In the genomic region with DNA sequence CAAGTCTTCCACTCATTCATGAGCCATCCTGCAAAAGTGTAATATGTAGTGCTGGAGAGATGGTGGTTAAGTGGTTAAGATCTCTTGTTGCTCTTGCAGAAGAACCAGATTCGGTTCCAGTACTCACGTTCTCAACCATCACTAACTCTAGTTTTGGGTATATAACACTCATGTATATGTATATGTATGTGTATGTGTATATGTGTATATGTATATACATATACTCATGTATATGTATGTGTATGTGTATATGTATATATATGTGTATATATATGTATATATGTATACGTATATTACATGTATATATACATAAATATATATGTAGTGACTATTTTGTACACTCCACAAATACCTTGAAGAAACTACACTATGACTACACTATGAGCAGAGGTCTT, we compare ENCODE assay signal across 7 mouse cellular contexts. TPM values are rescaled to one million over a fixed set of nuclear protein-coding genes. Genes with fewer than 3 reads are reported as not detected.
DNase-seq lines count a peak whose midpoint lies in the region; ATAC-seq and TF ChIP-seq lines count a peak whose summit lies in the region.

No protein-coding gene starts in this region.

- 0 out of 2 replicates have a peak, but pooled peaks cover 3% of the 10 kb centered on the region for H3K4me1 ChIP-seq in lung, embryonic 14.5 days (ENCODE audit: insufficient read depth)
- peaks cover 6% of the 10 kb centered on the region for H3K4me1 ChIP-seq in forebrain, embryonic 10.5 days
- peaks cover 6% of the 10 kb centered on the region; the same call in 1 of the 2 replicates for H3K4me1 ChIP-seq in limb, embryonic 13.5 days
- no peaks in the 10 kb centered on the region; the same call in 1 of the 2 replicates for H3K4me1 ChIP-seq in small intestine, adult 2 months (ENCODE audit: control insufficient read depth, insufficient read depth, insufficient read length, low read length)

- no peaks in the 10 kb centered on the region for H3K27me3 ChIP-seq in lung, embryonic 14.5 days (ENCODE audit: insufficient read depth, low read length)
- H3K27me3 ChIP-seq in forebrain, embryonic 10.5 days (ENCODE audit: poor library complexity, severe bottlenecking) = no peaks in the 10 kb centered on the region
- H3K27me3 ChIP-seq in limb, embryonic 13.5 days = no peaks in the 10 kb centered on the region
- no peaks in the 10 kb centered on the region for H3K27me3 ChIP-seq in small intestine, adult 2 months (ENCODE audit: control insufficient read depth, insufficient read depth, low read length)

- TF ChIP-seq CTCF in lung, embryonic 14.5 days (IDR thresholded peaks at IDR 0.05; ENCODE audit: low read depth) = no peak
- TF ChIP-seq CTCF in small intestine, adult 2 months (IDR thresholded peaks at IDR 0.05; ENCODE audit: extremely low read depth, insufficient read length, insufficient replicate concordance, low read depth, low read length) = no peak

- peaks cover 8% of the 10 kb centered on the region for H3K36me3 ChIP-seq in lung, embryonic 14.5 days (ENCODE audit: insufficient read depth)
- peaks cover 21% of the 10 kb centered on the region for H3K36me3 ChIP-seq in forebrain, embryonic 10.5 days (replicated peaks)
- peaks cover 6% of the 10 kb centered on the region; the same call in 1 of the 2 replicates for H3K36me3 ChIP-seq in limb, embryonic 13.5 days
- peaks cover 3% of the 10 kb centered on the region for H3K36me3 ChIP-seq in small intestine, adult 2 months (ENCODE audit: control insufficient read depth, insufficient read depth, low read length)

- no peaks in the 10 kb centered on the region for H3K9me3 ChIP-seq in lung, embryonic 14.5 days (ENCODE audit: low read depth, low read length)
- no peaks in the 10 kb centered on the region for H3K9me3 ChIP-seq in forebrain, embryonic 10.5 days
- H3K9me3 ChIP-seq in limb, embryonic 13.5 days = no peaks in the 10 kb centered on the region

- H3K9ac ChIP-seq in lung, embryonic 14.5 days = peak overlapping the region; percentile 80
- H3K9ac ChIP-seq in limb, embryonic 13.5 days = peak overlapping the region; percentile 88

- H3K4me2 ChIP-seq in lung, embryonic 14.5 days = peak overlapping the region; percentile 69
- H3K4me2 ChIP-seq in limb, embryonic 13.5 days (replicated peaks) = peak overlapping the region; percentile 71

- WGBS in lung, embryonic 14.5 days = 70% methylated on average over 3 of the region's 3 CpGs
- 83% methylated on average over 3 of the region's 3 CpGs for WGBS in forebrain, embryonic 10.5 days
- 79% methylated on average over 3 of the region's 3 CpGs for WGBS in limb, embryonic 13.5 days
- WGBS in small intestine, adult 2 months = 52% methylated on average over 3 of the region's 3 CpGs

- H3K27ac ChIP-seq in lung, embryonic 14.5 days (ENCODE audit: low read depth) = no peak overlapping the region
- peak overlapping the region; percentile 91 for H3K27ac ChIP-seq in forebrain, embryonic 10.5 days
- H3K27ac ChIP-seq in limb, embryonic 13.5 days = no peak overlapping the region
- no peak overlapping the region for H3K27ac ChIP-seq in small intestine, adult 2 months (ENCODE audit: insufficient read depth, low read depth, low read length)

- ATAC-seq in lung, embryonic 14.5 days (ENCODE audit: insufficient read depth) = peak; percentile 25; the same call in 1 of the 2 replicates
- ATAC-seq in limb, embryonic 13.5 days (ENCODE audit: low FRiP score, low read depth) = peak; percentile 41

- no peak for TF ChIP-seq POLR2A in small intestine, adult 2 months (IDR thresholded peaks at IDR 0.05; ENCODE audit: low read depth, low read length)

- DNase-seq in lung, embryonic 14.5 days = no peak
- DNase-seq in lung, postnatal 10 days = no peak
- DNase-seq in forebrain, embryonic 10.5 days (ENCODE audit: extremely low spot score, low spot score) = no peak
- DNase-seq in layer of hippocampus, postnatal 36 days = no peak
- DNase-seq in frontal cortex, postnatal 14 days (ENCODE audit: low spot score in 2 of 2) = no peak

- peak overlapping the region; percentile 77 for H3K4me3 ChIP-seq in lung, embryonic 14.5 days (ENCODE audit: low read depth, low read length)
- peak overlapping the region; percentile 84 for H3K4me3 ChIP-seq in forebrain, embryonic 10.5 days
- H3K4me3 ChIP-seq in limb, embryonic 13.5 days = peak overlapping the region; percentile 81
- H3K4me3 ChIP-seq in small intestine, adult 2 months (ENCODE audit: low read depth, low read length) = peak overlapping the region; percentile 99; the same call in 1 of the 2 replicates

RNA-seq across cellular contexts. Expression of a gene that starts 0.3 kb away (rescaled TPM):
- 102 and 106 TPM in 2 replicates for polyA plus RNA-seq in lung, embryonic 14.5 days (2014; fragmentation: Nextera tagmentation; extraction: Ambion mirVana)
- polyA plus RNA-seq in forebrain, embryonic 10.5 days (2016; fragmentation: Nextera tagmentation; extraction: Ambion mirVana) = 93.2 and 94.9 TPM in 2 replicates
- 78.1 and 82.5 TPM in 2 replicates for polyA plus RNA-seq in limb, embryonic 13.5 days (2015; fragmentation: Nextera tagmentation; extraction: Ambion mirVana)
- 7.2 and 9.3 TPM in 2 replicates for polyA plus RNA-seq in small intestine, adult 2 months (2012; rRNA removed)
- 10 to 100 TPM; 20.3 to 22.6 TPM for total RNA-seq in layer of hippocampus, postnatal 36 days (2021)

RNA-seq across cellular contexts. Expression of a gene that starts 40.7 kb away (rescaled TPM):
- polyA plus RNA-seq in lung, embryonic 14.5 days (2014; fragmentation: Nextera tagmentation; extraction: Ambion mirVana) = not detected in 2 replicates
- polyA plus RNA-seq in forebrain, embryonic 10.5 days (2016; fragmentation: Nextera tagmentation; extraction: Ambion mirVana) = 0.12 and 0.16 TPM in 2 replicates
- 0.09 TPM in 1 of 2 replicates, not detected in the other for polyA plus RNA-seq in limb, embryonic 13.5 days (2015; fragmentation: Nextera tagmentation; extraction: Ambion mirVana)
- not detected in 2 replicates for polyA plus RNA-seq in small intestine, adult 2 months (2012; rRNA removed)
- 1 to 10 TPM; 1.9 to 2.1 TPM for total RNA-seq in layer of hippocampus, postnatal 36 days (2021)
